Mouse (Mus musculus): ENCODE measurements around the gene Tmc6.
"Not testable (repeated sequence)": the region's sequence is repeated elsewhere in the genome, so short reads cannot be mapped to it uniquely, and the experiment has no call there.

Gene Tmc6

GRCm38 (mm10) chr11:117809407-117810311 lies 27.7 kb upstream of the Tmc6 start, which contains the start of the genes Gm20708 and Syngr2:
Gene Gm20708 (plus strand): TSS chr11:117809668.
Gene Syngr2 (plus strand): TSS chr11:117809668.
- no peak for DNase-seq

GRCm38 (mm10) chr11:117806781-117807180 lies 24.8 kb upstream of the Tmc6 start:
- DNase-seq: no peak

GRCm38 (mm10) chr11:117803166-117803688 lies 21.2 kb upstream of the Tmc6 start:
- no peak for DNase-seq

- DNase-seq: no peak
Observed at GRCm38 (mm10) chr11:117801650-117802049, 19.7 kb upstream of the Tmc6 start.

GRCm38 (mm10) chr11:117800038-117800437 lies 18.0 kb upstream of the Tmc6 start:
- no peak for DNase-seq

GRCm38 (mm10) chr11:117799174-117799573 lies 17.2 kb upstream of the Tmc6 start:
- no peak for DNase-seq

GRCm38 (mm10) chr11:117798160-117798541 lies 16.2 kb upstream of the Tmc6 start:
- no peak for DNase-seq

GRCm38 (mm10) chr11:117797511-117798159 lies 15.6 kb upstream of the Tmc6 start, which contains the start of gene 6030468B19Rik:
Gene 6030468B19Rik (plus strand): TSS chr11:117797660.
- no peak for DNase-seq

- no peak for DNase-seq
Observed at GRCm38 (mm10) chr11:117796954-117797353, 15.0 kb upstream of the Tmc6 start.

GRCm38 (mm10) chr11:117794035-117794551 lies 12.1 kb upstream of the Tmc6 start:
- DNase-seq: no peak

- DNase-seq: no peak
Observed at GRCm38 (mm10) chr11:117792281-117792888, 10.4 kb upstream of the Tmc6 start.

- DNase-seq: no peak
Observed at GRCm38 (mm10) chr11:117791441-117791761, 9.4 kb upstream of the Tmc6 start.

- DNase-seq: no peak
Observed at GRCm38 (mm10) chr11:117790703-117791440, 8.9 kb upstream of the Tmc6 start.

GRCm38 (mm10) chr11:117790286-117790685 lies 8.3 kb upstream of the Tmc6 start:
- no peak for DNase-seq

GRCm38 (mm10) chr11:117788481-117788880 lies 6.5 kb upstream of the Tmc6 start:
- DNase-seq: not testable (repeated sequence)

- peak; percentile 67 for DNase-seq
Observed at GRCm38 (mm10) chr11:117786294-117786693, 4.3 kb upstream of the Tmc6 start.

GRCm38 (mm10) chr11:117783683-117784309 lies 1.8 kb upstream of the Tmc6 start:
- no peak for DNase-seq

- DNase-seq: no peak
Observed at GRCm38 (mm10) chr11:117783089-117783488, 1.1 kb upstream of the Tmc6 start.

GRCm38 (mm10) chr11:117782705-117783034 lies 672 bp upstream of the Tmc6 start:
- no peak for DNase-seq

GRCm38 (mm10) chr11:117781199-117781821 lies 688 bp downstream of the Tmc6 start:
- no peak for DNase-seq

- DNase-seq: no peak
Observed at GRCm38 (mm10) chr11:117780582-117781111, 1.4 kb downstream of the Tmc6 start.
